Mouse (Mus musculus) hindbrain, embryonic 15.5 days (tissue): ENCODE results near the gene Birc2. TPM values are rescaled to one million over a fixed set of nuclear protein-coding genes. Genes with fewer than 3 reads are reported as not detected.

Source experiments
- ATAC-seq: fragments of 200-750 bp; cut with Nextera tagmentation; 2 replicates; pipeline ENCODE4 v1.8.0; 2017; ENCODE audit warnings: low read depth, moderate number of reproducible peaks, moderate TSS enrichment; ENCODE audit not compliant: low FRiP score
- H3K27ac ChIP-seq: fragments of 300-500 bp; sonication (generic); replicated peaks from 2 replicates; pipeline ENCODE4 v1.5.1; 2015; ENCODE audit warnings: mild to moderate bottlenecking, inconsistent platforms
- H3K27me3 ChIP-seq: fragments of 300-500 bp; sonication (generic); 2 replicates; pipeline ENCODE4 v1.6.1; 2015; ENCODE audit warnings: control low read depth, inconsistent platforms
- H3K36me3 ChIP-seq: fragments of 300-500 bp; sonication (generic); 2 replicates; pipeline ENCODE4 v1.6.1; 2015; ENCODE audit warnings: control low read depth, inconsistent platforms
- H3K4me1 ChIP-seq: fragments of 300-500 bp; sonication (generic); replicated peaks from 2 replicates; pipeline ENCODE4 v1.6.1; 2015; ENCODE audit warnings: control low read depth, inconsistent platforms
- H3K4me2 ChIP-seq: fragments of 300-500 bp; sonication (generic); 2 replicates; pipeline ENCODE4 v1.6.1; 2015; ENCODE audit warnings: moderate library complexity, mild to moderate bottlenecking, inconsistent platforms
- H3K4me3 ChIP-seq: fragments of 300-500 bp; sonication (generic); 2 replicates; pipeline ENCODE4 v1.5.1; 2015; ENCODE audit warnings: mild to moderate bottlenecking, inconsistent platforms
- H3K9ac ChIP-seq: fragments of 300-500 bp; sonication (generic); 2 replicates; pipeline ENCODE4 v1.6.1; 2015; ENCODE audit warnings: inconsistent platforms
- H3K9me3 ChIP-seq: fragments of 300-500 bp; sonication (generic); 2 replicates; pipeline ENCODE4 v1.6.1; 2016; ENCODE audit warnings: control low read depth, inconsistent platforms
- WGBS: fragments of 180-500 bp; shearing (Covaris S2); methylation state at CpG from one replicate; pipeline ENCODE4 v1.1.7; 2015; 5-methylcytosine and 5-hydroxymethylcytosine counted together
- polyA plus RNA-seq: library from polyadenylated mRNA; unstranded; fragments of >200 nt; fragmentation: Nextera tagmentation; extraction: Ambion mirVana; gene quantifications from 2 replicates; pipeline ENCODE4 v1.2.1, GENCODE M21; 2015

The Birc2 gene
- polyA plus RNA-seq, 1 experiment from 2014 or later, result 44.8 TPM

DNA sequence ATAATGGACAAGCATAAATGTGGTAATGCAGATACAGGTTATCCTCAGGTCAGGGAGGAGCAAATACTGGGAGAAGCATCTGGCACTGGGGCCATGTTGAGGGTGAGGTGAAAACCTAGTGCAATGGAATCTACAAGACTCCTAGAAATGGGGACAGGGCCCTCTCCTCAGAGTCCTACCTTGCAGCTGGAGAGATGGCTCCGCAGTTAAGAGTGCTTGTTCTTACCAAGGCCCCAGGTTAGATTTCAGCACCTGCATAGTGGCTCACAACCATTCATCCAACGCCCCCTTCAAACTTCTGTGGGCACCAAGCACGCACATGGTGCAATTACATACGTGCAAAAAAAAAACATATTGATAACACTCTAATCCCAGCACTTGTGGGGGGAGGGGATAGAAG is 57.1 kb downstream of the Birc2 start:
- no peak for ATAC-seq
- Histone ChIP-seq H3K4me1 (no peaks in the 10 kb centered on the region), H3K27me3 (no peaks in the 10 kb centered on the region), H3K4me3 (no peak overlapping the region), H3K36me3 (no peaks in the 10 kb centered on the region), H3K4me2 (no peak overlapping the region), H3K9ac (no peak overlapping the region), H3K27ac (no peak overlapping the region), H3K9me3 (no peaks in the 10 kb centered on the region)
- WGBS, result 96% methylated on average over 4 of the region's 4 CpGs

GRCm38 (mm10) chr9:7778771-7779170 is 58.1 kb downstream of the Birc2 start:
- no peaks in the 10 kb centered on the region for H3K9me3 ChIP-seq
- no peak overlapping the region for H3K9ac ChIP-seq
- no peak overlapping the region for H3K4me2 ChIP-seq
- ATAC-seq, result no peak
- no peaks in the 10 kb centered on the region for H3K36me3 ChIP-seq
- no peaks in the 10 kb centered on the region for H3K4me1 ChIP-seq
- no peak overlapping the region for H3K27ac ChIP-seq
- no peaks in the 10 kb centered on the region for H3K27me3 ChIP-seq
- no peak overlapping the region for H3K4me3 ChIP-seq
- 87% methylated on average over 7 of the region's 7 CpGs for WGBS

DNA sequence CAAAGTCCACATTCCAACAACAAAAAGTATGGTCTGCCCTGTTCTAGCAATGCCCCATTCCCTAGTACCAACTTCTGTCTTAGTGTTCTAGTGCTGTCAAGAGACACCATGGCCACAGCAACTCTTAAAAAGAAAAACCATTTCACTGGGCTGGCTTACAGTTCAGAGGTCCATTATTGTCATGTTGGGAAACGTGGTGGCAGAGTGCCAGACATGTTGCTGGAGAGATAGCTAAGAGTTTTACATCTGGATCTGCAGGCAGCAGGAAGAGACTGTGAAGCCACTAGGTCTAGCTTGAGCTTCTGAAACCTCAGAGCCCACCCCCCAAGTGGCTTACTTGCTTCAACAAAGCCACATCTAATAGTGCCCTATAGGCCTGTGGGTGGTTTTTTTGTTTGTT is 59.2 kb downstream of the Birc2 start:
- Histone ChIP-seq H3K4me1 (no peaks in the 10 kb centered on the region), H3K4me2 (no peak overlapping the region), H3K36me3 (no peaks in the 10 kb centered on the region), H3K4me3 (no peak overlapping the region), H3K9me3 (no peaks in the 10 kb centered on the region), H3K27ac (no peak overlapping the region), H3K9ac (no peak overlapping the region), H3K27me3 (no peaks in the 10 kb centered on the region)
- 81% methylated on average over 1 of the region's 1 CpGs for WGBS
- ATAC-seq, result no peak

GRCm38 (mm10) chr9:7776940-7777339 is 59.9 kb downstream of the Birc2 start:
- Histone ChIP-seq H3K4me2 (no peak overlapping the region), H3K27me3 (no peaks in the 10 kb centered on the region), H3K4me1 (no peaks in the 10 kb centered on the region), H3K9ac (no peak overlapping the region), H3K4me3 (no peak overlapping the region), H3K27ac (no peak overlapping the region), H3K36me3 (no peaks in the 10 kb centered on the region), H3K9me3 (no peaks in the 10 kb centered on the region)
- WGBS, result 98% methylated on average over 1 of the region's 1 CpGs
- ATAC-seq, result no peak

GRCm38 (mm10) chr9:7775986-7776385 is 60.9 kb downstream of the Birc2 start:
- no peak for ATAC-seq
- Histone ChIP-seq H3K27ac (no peak overlapping the region), H3K4me3 (no peak overlapping the region), H3K36me3 (no peaks in the 10 kb centered on the region), H3K9me3 (no peaks in the 10 kb centered on the region), H3K4me2 (no peak overlapping the region), H3K9ac (no peak overlapping the region), H3K27me3 (no peaks in the 10 kb centered on the region), H3K4me1 (no peaks in the 10 kb centered on the region)
- 94% methylated on average over 3 of the region's 3 CpGs for WGBS

GRCm38 (mm10) chr9:7775011-7775410 is 61.9 kb downstream of the Birc2 start:
- no peak overlapping the region for H3K27ac ChIP-seq
- no peak for ATAC-seq
- H3K4me1 ChIP-seq, result no peaks in the 10 kb centered on the region
- H3K9me3 ChIP-seq, result no peaks in the 10 kb centered on the region
- H3K4me2 ChIP-seq, result no peak overlapping the region
- H3K4me3 ChIP-seq, result no peak overlapping the region
- 93% methylated on average over 2 of the region's 2 CpGs for WGBS
- no peaks in the 10 kb centered on the region for H3K27me3 ChIP-seq
- no peak overlapping the region for H3K9ac ChIP-seq
- H3K36me3 ChIP-seq, result no peaks in the 10 kb centered on the region; the same call in 1 of the 2 replicates

- no peak overlapping the region for H3K4me3 ChIP-seq
- no peaks in the 10 kb centered on the region for H3K9me3 ChIP-seq
- H3K27ac ChIP-seq, result no peak overlapping the region
- H3K4me1 ChIP-seq, result no peaks in the 10 kb centered on the region
- H3K9ac ChIP-seq, result no peak overlapping the region
- ATAC-seq, result no peak
- WGBS, result 93% methylated on average over 10 of the region's 10 CpGs
- H3K27me3 ChIP-seq, result no peaks in the 10 kb centered on the region
- H3K4me2 ChIP-seq, result no peak overlapping the region
- H3K36me3 ChIP-seq, result no peaks in the 10 kb centered on the region; the same call in 1 of the 2 replicates
These were observed 62.3 kb downstream of the Birc2 start for GRCm38 (mm10) chr9:7774538-7774937.

DNA sequence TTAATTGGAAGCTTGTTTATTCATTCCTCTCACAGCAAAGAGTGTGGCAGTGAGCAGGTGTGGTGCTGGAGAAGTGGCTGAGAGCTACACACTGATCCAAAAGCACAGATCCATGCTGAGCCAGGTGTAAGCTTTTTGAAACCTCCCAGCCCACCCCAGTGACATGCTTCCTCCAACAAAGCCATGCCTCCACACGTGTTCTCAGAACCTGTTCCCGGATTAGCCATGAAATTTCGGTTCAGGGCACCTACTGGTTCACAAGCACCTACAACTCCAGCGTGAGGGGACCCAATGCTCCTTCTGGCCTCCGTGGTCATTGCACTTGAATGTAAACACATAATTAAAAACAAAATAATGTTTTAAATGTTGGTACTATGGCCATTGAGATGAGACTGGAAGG is 63.2 kb downstream of the Birc2 start:
- no peak for ATAC-seq

DNA sequence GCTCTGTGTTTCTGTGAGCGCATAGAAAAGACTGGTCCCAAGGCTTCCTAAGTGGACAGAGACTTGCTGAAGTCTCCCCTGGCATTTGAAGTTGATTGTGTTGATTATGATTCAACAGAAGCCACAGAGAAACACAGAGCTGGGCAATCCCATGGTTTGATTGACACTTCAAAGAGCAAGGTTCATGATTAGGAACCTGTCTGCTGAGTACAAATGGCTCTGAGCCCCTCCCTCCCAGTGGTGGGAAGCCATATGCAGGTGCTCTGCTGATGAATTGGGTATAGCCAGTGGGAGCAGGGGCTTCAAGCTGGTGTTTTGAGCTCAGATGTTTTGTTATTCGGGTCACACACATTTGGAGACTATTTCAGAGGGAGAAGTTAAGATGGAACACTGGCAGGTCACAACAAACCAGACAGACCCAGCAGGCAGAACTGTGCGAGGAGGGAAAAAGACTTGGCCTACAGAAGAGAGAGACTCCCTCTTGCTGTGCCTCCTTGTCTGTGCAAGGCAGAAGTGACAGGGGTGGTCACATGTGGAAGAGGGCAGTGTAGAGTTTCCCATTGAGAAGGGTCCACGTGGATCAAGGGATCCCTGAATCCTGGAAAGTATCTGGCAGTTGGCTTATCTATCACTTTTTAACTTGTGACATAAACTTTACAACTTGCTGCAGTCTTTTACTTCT is 64.0 kb downstream of the Birc2 start:
- Histone ChIP-seq H3K36me3 (no peaks in the 10 kb centered on the region; the same call in 1 of the 2 replicates), H3K9ac (no peak overlapping the region), H3K4me1 (peaks cover under 1% of the 10 kb centered on the region; the same call in 1 of the 2 replicates), H3K4me3 (no peak overlapping the region), H3K27me3 (no peaks in the 10 kb centered on the region), H3K27ac (no peak overlapping the region), H3K9me3 (no peaks in the 10 kb centered on the region), H3K4me2 (no peak overlapping the region)
- 69% methylated on average over 4 of the region's 4 CpGs for WGBS
- ATAC-seq, result no peak

More for the DNA sequence above, 63.2 kb downstream of the Birc2 start:
- no peak overlapping the region for H3K27ac ChIP-seq
- no peak overlapping the region for H3K9ac ChIP-seq
- no peaks in the 10 kb centered on the region for H3K9me3 ChIP-seq
- 95% methylated on average over 5 of the region's 5 CpGs for WGBS
- H3K4me1 ChIP-seq, result no peaks in the 10 kb centered on the region
- no peak overlapping the region for H3K4me3 ChIP-seq
- no peak overlapping the region for H3K4me2 ChIP-seq
- H3K27me3 ChIP-seq, result no peaks in the 10 kb centered on the region
- no peaks in the 10 kb centered on the region; the same call in 1 of the 2 replicates for H3K36me3 ChIP-seq

DNA sequence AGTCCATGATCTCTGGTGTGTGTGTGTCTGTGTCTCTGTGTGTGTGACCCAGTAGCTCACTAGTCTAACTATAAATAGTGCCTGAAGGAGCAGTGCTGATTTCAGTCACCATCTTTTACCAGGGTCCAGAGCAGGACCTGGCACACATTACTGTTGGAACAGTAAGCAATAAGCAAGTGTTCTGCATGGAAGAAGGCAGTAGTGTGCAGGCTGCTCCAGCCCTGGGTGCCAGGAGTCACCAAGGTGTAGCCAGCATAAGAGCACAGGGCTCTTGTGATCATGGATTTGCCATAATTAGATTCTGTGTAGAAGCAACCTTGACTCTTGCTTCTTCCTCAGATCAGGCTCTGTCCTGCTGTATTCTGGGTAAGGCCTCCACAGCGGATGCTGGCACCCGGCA is 64.5 kb downstream of the Birc2 start:
- WGBS, result 97% methylated on average over 2 of the region's 2 CpGs
- Histone ChIP-seq H3K4me3 (no peak overlapping the region), H3K27me3 (no peaks in the 10 kb centered on the region), H3K4me1 (peaks cover 6% of the 10 kb centered on the region), H3K9ac (no peak overlapping the region), H3K27ac (no peak overlapping the region), H3K36me3 (no peaks in the 10 kb centered on the region; the same call in 1 of the 2 replicates), H3K4me2 (no peak overlapping the region), H3K9me3 (no peaks in the 10 kb centered on the region)
- no peak for ATAC-seq

DNA sequence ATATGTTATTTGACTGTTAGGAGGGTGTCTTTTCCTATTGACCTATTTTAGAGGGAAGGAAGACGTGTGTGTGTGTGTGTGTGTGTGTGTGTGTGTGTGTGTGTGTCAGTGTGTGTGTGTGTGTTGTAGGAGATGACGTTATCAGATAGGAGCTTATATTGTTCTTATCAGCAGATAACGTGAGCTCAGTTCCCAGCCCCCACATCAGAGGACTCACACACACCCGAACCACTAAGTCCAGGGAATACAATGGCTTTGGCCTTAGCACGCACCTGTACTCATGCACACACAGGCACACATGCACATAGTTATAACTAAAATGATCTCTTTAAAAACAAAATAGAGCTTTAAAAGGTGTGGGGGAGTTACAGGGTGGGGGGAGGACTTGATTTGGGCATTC is 67.4 kb downstream of the Birc2 start:
- H3K9ac ChIP-seq, result no peak overlapping the region
- H3K4me3 ChIP-seq, result no peak overlapping the region
- ATAC-seq, result no peak
- H3K27me3 ChIP-seq, result no peaks in the 10 kb centered on the region
- H3K36me3 ChIP-seq, result no peaks in the 10 kb centered on the region; the same call in 1 of the 2 replicates
- H3K4me2 ChIP-seq, result no peak overlapping the region
- peaks cover 13% of the 10 kb centered on the region for H3K4me1 ChIP-seq
- 94% methylated on average over 5 of the region's 5 CpGs for WGBS
- H3K9me3 ChIP-seq, result no peaks in the 10 kb centered on the region
- no peak overlapping the region for H3K27ac ChIP-seq

GRCm38 (mm10) chr9:7769081-7769480 is 67.8 kb downstream of the Birc2 start:
- 66% methylated on average over 4 of the region's 4 CpGs for WGBS
- Histone ChIP-seq H3K4me3 (no peak overlapping the region), H3K36me3 (no peaks in the 10 kb centered on the region; the same call in 1 of the 2 replicates), H3K4me1 (peaks cover 14% of the 10 kb centered on the region), H3K9me3 (no peaks in the 10 kb centered on the region), H3K9ac (no peak overlapping the region), H3K27me3 (no peaks in the 10 kb centered on the region), H3K27ac (no peak overlapping the region), H3K4me2 (no peak overlapping the region)
- no peak for ATAC-seq
